Mouse (Mus musculus) midbrain, embryonic 14.5 days (tissue): ENCODE results near the gene Thsd7a. TPM values are rescaled to one million over a fixed set of nuclear protein-coding genes. Genes with fewer than 3 reads are reported as not detected.

Source experiments
- ATAC-seq: fragments of 200-750 bp; cut with Nextera tagmentation; 2 replicates; pipeline ENCODE4 v1.8.0; 2017; ENCODE audit warnings: moderate number of reproducible peaks, moderate library complexity; ENCODE audit not compliant: low FRiP score, low TSS enrichment
- DNase-seq: peaks from one replicate; pipeline ENCODE4 v3.0.0-alpha.2; 2015
- H3K27ac ChIP-seq: fragments of 300-500 bp; sonication (generic); replicated peaks from 2 replicates; pipeline ENCODE4 v1.5.1; 2014; ENCODE audit warnings: mild to moderate bottlenecking, low read depth, low read length, moderate library complexity
- H3K27me3 ChIP-seq: fragments of 300-500 bp; sonication (generic); 2 replicates; pipeline ENCODE4 v1.6.1; 2014; ENCODE audit warnings: low read length, control low read depth, mixed read lengths; ENCODE audit not compliant: control insufficient read depth, insufficient read depth
- H3K36me3 ChIP-seq: fragments of 300-500 bp; sonication (generic); 2 replicates; pipeline ENCODE4 v1.6.1; 2014; ENCODE audit warnings: low read length, control low read depth; ENCODE audit not compliant: control insufficient read depth, insufficient read depth
- H3K4me1 ChIP-seq: fragments of 300-500 bp; sonication (generic); 2 replicates; pipeline ENCODE4 v1.6.1; 2014; ENCODE audit warnings: mild to moderate bottlenecking, antibody characterized with exemption, low read length, control low read depth; ENCODE audit not compliant: control insufficient read depth, insufficient read depth
- H3K4me2 ChIP-seq: fragments of 300-500 bp; sonication (generic); 2 replicates; pipeline ENCODE4 v1.6.1; 2014; ENCODE audit warnings: mild to moderate bottlenecking, low read length, moderate library complexity
- H3K4me3 ChIP-seq: fragments of 300-500 bp; sonication (generic); replicated peaks from 2 replicates; pipeline ENCODE4 v1.5.1; 2014; ENCODE audit warnings: low read depth, low read length
- H3K9ac ChIP-seq: fragments of 300-500 bp; sonication (generic); replicated peaks from 2 replicates; pipeline ENCODE4 v1.6.1; 2014; ENCODE audit warnings: mild to moderate bottlenecking, low read length, moderate library complexity
- H3K9me3 ChIP-seq: fragments of 300-500 bp; sonication (generic); 2 replicates; pipeline ENCODE4 v1.6.1; 2016; ENCODE audit warnings: low read length, control low read depth, mixed read lengths; ENCODE audit not compliant: control insufficient read depth
- WGBS: fragments of 180-500 bp; shearing (Covaris S2); extraction: QIAGEN DNeasy Blood & Tissue Kit; methylation state at CpG from one replicate; pipeline ENCODE4 v1.1.7; 2014; 5-methylcytosine and 5-hydroxymethylcytosine counted together
- polyA plus RNA-seq: library from polyadenylated mRNA; unstranded; fragments of >200 nt; fragmentation: Nextera tagmentation; extraction: Ambion mirVana; gene quantifications from 2 replicates; pipeline ENCODE4 v1.2.1, GENCODE M21; 2014

Thsd7a gene
- polyA plus RNA-seq, 1 experiment from 2014 or later = 47.6 TPM

- 83% methylated on average over 2 of the region's 2 CpGs for WGBS
- no peaks in the 10 kb centered on the region for H3K9me3 ChIP-seq
- H3K4me3 ChIP-seq = no peak overlapping the region
- H3K36me3 ChIP-seq = peaks cover 14% of the 10 kb centered on the region; the same call in 1 of the 2 replicates
- H3K27ac ChIP-seq = no peak overlapping the region
- H3K9ac ChIP-seq = no peak overlapping the region
- no peaks in the 10 kb centered on the region for H3K4me1 ChIP-seq
- ATAC-seq (no peak), DNase-seq (no peak)
- no peak overlapping the region for H3K4me2 ChIP-seq
- H3K27me3 ChIP-seq = no peaks in the 10 kb centered on the region
Observed at GRCm38 (mm10) chr6:12380717-12381116, 368.5 kb downstream of the Thsd7a start.

- no peak overlapping the region for H3K27ac ChIP-seq
- no peaks in the 10 kb centered on the region for H3K27me3 ChIP-seq
- ATAC-seq = no peak
- no peak for DNase-seq
- 77% methylated on average over 2 of the region's 2 CpGs for WGBS
- no peaks in the 10 kb centered on the region for H3K9me3 ChIP-seq
- H3K4me1 ChIP-seq = no peaks in the 10 kb centered on the region
- H3K4me3 ChIP-seq = no peak overlapping the region
- H3K4me2 ChIP-seq = no peak overlapping the region
- no peaks in the 10 kb centered on the region for H3K36me3 ChIP-seq
- H3K9ac ChIP-seq = no peak overlapping the region
Observed at GRCm38 (mm10) chr6:12358737-12359136, 390.5 kb downstream of the Thsd7a start.

GRCm38 (mm10) chr6:12353573-12353972, 395.6 kb downstream of the Thsd7a start:
- no peaks in the 10 kb centered on the region for H3K36me3 ChIP-seq
- ATAC-seq (no peak), DNase-seq (no peak)
- H3K4me2 ChIP-seq = no peak overlapping the region
- H3K4me1 ChIP-seq = peaks cover 9% of the 10 kb centered on the region; the same call in 1 of the 2 replicates
- no peaks in the 10 kb centered on the region for H3K9me3 ChIP-seq
- no peak overlapping the region for H3K27ac ChIP-seq
- H3K9ac ChIP-seq = no peak overlapping the region
- H3K27me3 ChIP-seq = no peaks in the 10 kb centered on the region
- H3K4me3 ChIP-seq = no peak overlapping the region
- WGBS = 93% methylated on average over 2 of the region's 2 CpGs

GRCm38 (mm10) chr6:12352165-12352719, 397.0 kb downstream of the Thsd7a start:
- 61% methylated on average over 9 of the region's 9 CpGs for WGBS
- no peak overlapping the region for H3K27ac ChIP-seq
- peaks cover 9% of the 10 kb centered on the region; the same call in 1 of the 2 replicates for H3K4me1 ChIP-seq
- no peak for ATAC-seq
- no peaks in the 10 kb centered on the region for H3K27me3 ChIP-seq
- no peaks in the 10 kb centered on the region for H3K36me3 ChIP-seq
- H3K4me2 ChIP-seq = no peak overlapping the region
- no peak overlapping the region for H3K9ac ChIP-seq
- H3K4me3 ChIP-seq = no peak overlapping the region
- H3K9me3 ChIP-seq = no peaks in the 10 kb centered on the region
- DNase-seq = no peak

- H3K36me3 ChIP-seq = no peaks in the 10 kb centered on the region
- WGBS = 27% methylated on average over 5 of the region's 5 CpGs
- peak overlapping the region; percentile 26; the same call in 1 of the 2 replicates for H3K27ac ChIP-seq
- no peak overlapping the region for H3K9ac ChIP-seq
- no peaks in the 10 kb centered on the region for H3K27me3 ChIP-seq
- H3K4me1 ChIP-seq = peaks cover 9% of the 10 kb centered on the region; the same call in 1 of the 2 replicates
- peak overlapping the region; percentile 5; the same call in 1 of the 2 replicates for H3K4me2 ChIP-seq
- H3K4me3 ChIP-seq = no peak overlapping the region
- ATAC-seq (no peak), DNase-seq (peak; percentile 84)
- no peaks in the 10 kb centered on the region for H3K9me3 ChIP-seq
Observed at GRCm38 (mm10) chr6:12350753-12351152, 398.5 kb downstream of the Thsd7a start.

GRCm38 (mm10) chr6:12349105-12349759, 400.0 kb downstream of the Thsd7a start:
- Histone ChIP-seq H3K27me3 (no peaks in the 10 kb centered on the region), H3K9me3 (no peaks in the 10 kb centered on the region), H3K4me2 (no peak overlapping the region), H3K36me3 (no peaks in the 10 kb centered on the region), H3K4me3 (no peak overlapping the region), H3K4me1 (peaks cover 9% of the 10 kb centered on the region; the same call in 1 of the 2 replicates), H3K27ac (no peak overlapping the region), H3K9ac (no peak overlapping the region)
- WGBS = 40% methylated on average over 3 of the region's 3 CpGs
- DNase-seq = no peak
- peak; percentile 41; the same call in 1 of the 2 replicates for ATAC-seq

GRCm38 (mm10) chr6:12348667-12349066, 400.5 kb downstream of the Thsd7a start:
- DNase-seq = no peak
- H3K4me3 ChIP-seq = no peak overlapping the region
- H3K9ac ChIP-seq = no peak overlapping the region
- no peak for ATAC-seq
- H3K4me2 ChIP-seq = no peak overlapping the region
- no peaks in the 10 kb centered on the region for H3K27me3 ChIP-seq
- no peaks in the 10 kb centered on the region for H3K9me3 ChIP-seq
- peaks cover 9% of the 10 kb centered on the region; the same call in 1 of the 2 replicates for H3K4me1 ChIP-seq
- no peak overlapping the region for H3K27ac ChIP-seq
- no peaks in the 10 kb centered on the region for H3K36me3 ChIP-seq

- Histone ChIP-seq H3K9ac (no peak overlapping the region), H3K9me3 (no peaks in the 10 kb centered on the region), H3K27ac (0 out of 2 replicates have a peak overlapping the region, but pooled peaks have one; percentile 0), H3K4me2 (no peak overlapping the region), H3K36me3 (0 out of 2 replicates have a peak, but pooled peaks cover 3% of the 10 kb centered on the region), H3K4me1 (peaks cover 6% of the 10 kb centered on the region), H3K27me3 (no peaks in the 10 kb centered on the region), H3K4me3 (no peak overlapping the region)
- DNase-seq (peak; percentile 35), ATAC-seq (peak; percentile 48; the same call in 1 of the 2 replicates)
- 55% methylated on average over 14 of the region's 14 CpGs for WGBS
Observed at GRCm38 (mm10) chr6:12336590-12337584, 412.3 kb downstream of the Thsd7a start.
